Mouse (Mus musculus) inflammation-experienced regulatory T-cells, adult 16 weeks (primary cell): ENCODE data around the gene Trappc2l. TPM values are rescaled to one million over a fixed set of nuclear protein-coding genes. Genes with fewer than 3 reads are reported as not detected.

Source experiments
- polyA plus RNA-seq: library from polyadenylated mRNA; unstranded; fragments of 100-300 nt; shearing (Covaris generic); gene quantifications from one replicate; pipeline ENCODE4 v1.2.1, GENCODE M21; 2017

Trappc2l gene
- polyA plus RNA-seq = 54.2 TPM

DNA sequence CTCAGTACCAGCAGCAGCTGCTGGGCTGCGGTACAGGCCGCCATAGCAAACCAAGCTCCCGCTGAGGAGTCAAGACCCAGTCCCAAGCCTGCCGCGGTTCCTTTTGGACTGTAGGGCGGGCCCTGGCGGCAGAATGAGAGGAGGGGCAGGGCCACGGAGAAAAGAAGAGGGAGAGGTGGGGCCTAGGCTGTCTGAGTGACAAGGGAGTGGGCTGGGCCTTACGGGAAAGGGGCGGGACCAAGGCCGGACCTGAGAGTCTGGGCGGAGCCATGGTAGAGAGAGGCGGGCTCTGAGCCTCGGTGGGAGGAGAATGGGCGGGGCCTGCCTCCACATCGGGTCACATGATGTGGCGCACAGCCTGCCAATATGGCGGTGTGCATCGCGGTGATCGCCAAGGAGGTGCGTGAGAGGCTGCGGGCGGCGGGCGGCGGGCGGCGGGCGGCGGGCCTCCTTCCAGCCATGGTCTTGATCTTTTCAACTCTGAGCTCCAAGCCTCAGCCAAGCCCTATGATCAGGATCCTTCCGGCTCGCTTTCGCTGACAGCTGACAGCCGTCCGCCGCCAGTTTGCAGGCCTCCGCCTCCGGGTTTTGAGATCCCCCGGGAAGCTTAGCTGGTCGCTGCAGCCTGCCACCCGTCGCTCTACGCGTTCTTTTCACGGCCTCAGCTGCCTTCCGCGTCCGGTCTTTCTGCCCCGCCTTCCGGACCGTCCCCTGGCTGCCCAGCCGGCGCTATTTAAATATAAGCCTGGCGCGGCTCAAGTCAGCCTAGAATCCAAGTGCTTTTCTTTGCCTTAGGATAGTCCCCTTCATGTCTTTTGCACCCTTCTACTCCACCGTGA is at the start of gene Trappc2l, which contains the start of gene Galns:
Trappc2l (plus strand) TSS at position 346 of the 839 bp plus-strand sequence.
Galns (minus strand) TSS at position 169 of the 839 bp plus-strand sequence.

GRCm38 (mm10) chr8:122567361-122568108 is 43.9 kb upstream of the Trappc2l start, which contains the start of gene Cdt1:
Gene Cdt1 (plus strand): TSS chr8:122568015.

GRCm38 (mm10) chr8:122576648-122577022 is 34.8 kb upstream of the Trappc2l start, which contains the start of gene Aprt:
Gene Aprt (minus strand): TSS chr8:122576909.

DNA sequence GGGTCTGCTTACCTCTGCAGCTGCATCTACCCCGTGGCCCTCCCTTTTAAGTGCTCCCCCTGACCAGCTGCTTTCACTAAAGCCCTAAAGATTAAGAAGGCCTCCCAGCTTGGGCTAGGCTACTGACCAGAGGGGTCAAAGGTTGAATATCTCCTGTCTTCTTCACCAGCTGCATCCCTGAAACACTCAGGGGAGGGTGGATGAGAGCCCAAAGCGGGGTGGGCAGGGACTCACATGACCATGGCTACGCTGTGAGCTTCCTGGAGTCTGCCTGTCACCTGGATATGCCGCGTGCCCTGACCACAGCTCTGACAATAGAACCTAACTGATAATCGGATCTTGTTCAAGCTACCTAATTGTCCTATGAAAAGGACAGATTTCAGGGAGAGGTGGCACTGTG is 11.3 kb downstream of the Trappc2l start, which contains the start of gene Pabpn1l:
Pabpn1l (minus strand) TSS at position 13 of the 400 bp plus-strand sequence.

Other genes starting within 250 kb of the Trappc2l start
- gene Zc3h18, start 235.0 kb upstream of the Trappc2l start, polyA plus RNA-seq = 62.2 TPM
- gene Il17c, start 189.6 kb upstream of the Trappc2l start, polyA plus RNA-seq = not detected
- 981 TPM for gene Cyba, start 178.7 kb upstream of the Trappc2l start, polyA plus RNA-seq
- 28.4 TPM for gene Mvd, start 168.2 kb upstream of the Trappc2l start, polyA plus RNA-seq
- 3.5 TPM for gene Snai3, start 150.9 kb upstream of the Trappc2l start, polyA plus RNA-seq
- 39.6 TPM for gene Rnf166, start 135.6 kb upstream of the Trappc2l start, polyA plus RNA-seq
- gene Ctu2, start 135.5 kb upstream of the Trappc2l start, polyA plus RNA-seq = 82.8 TPM
- gene Piezo1, start 60.3 kb upstream of the Trappc2l start, polyA plus RNA-seq = 7.6 TPM
- 21.6 TPM for gene Cdt1, start 43.6 kb upstream of the Trappc2l start, polyA plus RNA-seq
- gene Aprt, start 34.7 kb upstream of the Trappc2l start, polyA plus RNA-seq = 201 TPM
- gene Galns, start 177 bp upstream of the Trappc2l start, polyA plus RNA-seq = 15.9 TPM
- gene Pabpn1l, start 11.1 kb downstream of the Trappc2l start, polyA plus RNA-seq = not detected
- gene Cbfa2t3, start 87.5 kb downstream of the Trappc2l start, polyA plus RNA-seq = 0.30 TPM
- 7.2 TPM for gene Acsf3, start 163.8 kb downstream of the Trappc2l start, polyA plus RNA-seq
- 0.09 TPM for gene Cdh15, start 236.3 kb downstream of the Trappc2l start, polyA plus RNA-seq